Mouse (Mus musculus) embryo, embryonic 10 days (tissue): ENCODE measurements around the gene Trim50.
"Not testable (repeated sequence)": the region's sequence is repeated elsewhere in the genome, so short reads cannot be mapped to it uniquely, and the experiment has no call there.

Experiments used
- DNase-seq: peaks from one replicate; pipeline ENCODE4 v3.0.0-alpha.2; 2015; ENCODE audit warnings: low spot score

Trim50 gene

GRCm38 (mm10) chr5:135352995-135353394 is at the start of gene Trim50:
Gene Trim50, plus strand, starts transcription at chr5:135353295.
- DNase-seq: no peak

GRCm38 (mm10) chr5:135306321-135306965 is 46.7 kb upstream of the Trim50 start:
- no peak for DNase-seq

- DNase-seq: no peak
These were observed 36.9 kb upstream of the Trim50 start for GRCm38 (mm10) chr5:135316177-135316576.

- no peak for DNase-seq
These were observed 33.2 kb upstream of the Trim50 start for GRCm38 (mm10) chr5:135319856-135320255.

- no peak for DNase-seq
These were observed 30.9 kb upstream of the Trim50 start for GRCm38 (mm10) chr5:135322197-135322596.

- DNase-seq: no peak
These were observed 26.9 kb upstream of the Trim50 start for GRCm38 (mm10) chr5:135326121-135326659.

GRCm38 (mm10) chr5:135329471-135329870 is 23.6 kb upstream of the Trim50 start:
- no peak for DNase-seq

GRCm38 (mm10) chr5:135330201-135330600 is 22.9 kb upstream of the Trim50 start:
- no peak for DNase-seq

GRCm38 (mm10) chr5:135331161-135331560 is 21.9 kb upstream of the Trim50 start:
- DNase-seq: no peak

- no peak for DNase-seq
These were observed 15.5 kb upstream of the Trim50 start for GRCm38 (mm10) chr5:135337575-135337974.

GRCm38 (mm10) chr5:135345989-135346388 is 7.1 kb upstream of the Trim50 start:
- DNase-seq: no peak

GRCm38 (mm10) chr5:135346430-135346829 is 6.7 kb upstream of the Trim50 start:
- no peak for DNase-seq

GRCm38 (mm10) chr5:135347511-135348011 is 5.5 kb upstream of the Trim50 start:
- DNase-seq: no peak

- DNase-seq: no peak
These were observed 3.2 kb upstream of the Trim50 start, which contains the start of gene Fkbp6 for GRCm38 (mm10) chr5:135349862-135350261. Gene Fkbp6, minus strand, starts transcription at chr5:135350044.

GRCm38 (mm10) chr5:135351606-135352005 is 1.5 kb upstream of the Trim50 start:
- DNase-seq: no peak

- DNase-seq: peak; percentile 61
These were observed 469 bp downstream of the Trim50 start for GRCm38 (mm10) chr5:135353564-135353963.

- DNase-seq: no peak
These were observed 3.0 kb downstream of the Trim50 start for GRCm38 (mm10) chr5:135356090-135356489.

GRCm38 (mm10) chr5:135357556-135357955 is 4.5 kb downstream of the Trim50 start:
- no peak for DNase-seq

GRCm38 (mm10) chr5:135359772-135360171 is 6.7 kb downstream of the Trim50 start:
- no peak for DNase-seq

GRCm38 (mm10) chr5:135362572-135362971 is 9.5 kb downstream of the Trim50 start:
- no peak for DNase-seq

- peak; percentile 85 for DNase-seq
These were observed 10.4 kb downstream of the Trim50 start for GRCm38 (mm10) chr5:135363540-135363939.

- DNase-seq: no peak
These were observed 14.7 kb downstream of the Trim50 start for GRCm38 (mm10) chr5:135367841-135368240.

- DNase-seq: no peak
These were observed 15.2 kb downstream of the Trim50 start for GRCm38 (mm10) chr5:135368312-135368711.

- not testable (repeated sequence) for DNase-seq
These were observed 16.1 kb downstream of the Trim50 start for GRCm38 (mm10) chr5:135369196-135369595.
